Mouse (Mus musculus): ENCODE data around the gene Mecom.

DNA sequence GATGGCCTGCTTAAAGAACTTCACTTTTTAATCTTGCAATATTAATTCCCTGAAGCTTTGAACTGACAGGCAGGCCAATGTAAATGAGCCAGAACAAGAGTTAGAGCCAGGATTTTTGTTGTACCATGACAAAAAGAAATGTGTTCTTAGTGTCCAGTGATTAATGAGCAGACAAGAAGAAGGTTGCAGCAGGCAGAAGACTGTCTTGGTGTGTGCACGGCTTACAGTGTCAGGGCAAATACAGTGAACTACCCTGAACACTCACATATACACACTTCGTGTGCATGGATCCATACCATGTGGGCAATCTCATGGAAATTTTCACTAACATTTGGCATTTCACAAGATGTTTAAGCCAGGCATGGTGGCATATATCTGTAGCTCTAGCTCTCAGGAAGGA lies 349.0 kb downstream of the Mecom start:
- no peak for TF ChIP-seq POLR2A (IDR thresholded peaks at IDR 0.05; ENCODE audit: borderline replicate concordance, extremely low read depth, insufficient read depth, insufficient read length, poor library complexity, severe bottlenecking)
- TF ChIP-seq CTCF (IDR thresholded peaks at IDR 0.05; ENCODE audit: borderline replicate concordance, extremely low read depth, insufficient read depth, insufficient read length) = no peak

Measured in brain, embryonic 14.5 days (tissue).